Mouse (Mus musculus): Measurements from ENCODE around the gene Rhoj. TPM values are rescaled to one million over a fixed set of nuclear protein-coding genes. Genes with fewer than 3 reads are reported as not detected.

Rhoj gene
- polyA plus RNA-seq, 1 experiment from 2014 or later, result 32.7 TPM

- no peaks in the 10 kb centered on the region for H3K27me3 ChIP-seq (ENCODE audit: control insufficient read depth, insufficient read depth, low read length)
- no peak overlapping the region for H3K4me3 ChIP-seq (ENCODE audit: low read depth, low read length)
- no peaks in the 10 kb centered on the region for H3K9me3 ChIP-seq (ENCODE audit: control insufficient read depth, low read length)
- no peak for ATAC-seq (ENCODE audit: insufficient number of reproducible peaks, low FRiP score, low TSS enrichment, low read depth)
- DNase-seq (ENCODE audit: low spot score), result no peak
- no peak overlapping the region for H3K27ac ChIP-seq (replicated peaks; ENCODE audit: low read depth, low read length)
- WGBS, result 45% methylated on average over 6 of the region's 6 CpGs
- H3K4me1 ChIP-seq (ENCODE audit: control insufficient read depth, insufficient read depth, low read length), result no peaks in the 10 kb centered on the region
- H3K36me3 ChIP-seq (ENCODE audit: control insufficient read depth, insufficient read depth, low read length), result no peaks in the 10 kb centered on the region
- no peak overlapping the region for H3K4me2 ChIP-seq (ENCODE audit: low read depth, severe bottlenecking)
- H3K9ac ChIP-seq (ENCODE audit: low read length), result no peak overlapping the region
Observed at GRCm38 (mm10) chr12:75352410-75352809, 44.3 kb downstream of the Rhoj start.

GRCm38 (mm10) chr12:75354354-75354753 lies 46.2 kb downstream of the Rhoj start:
- Histone ChIP-seq H3K4me2 (ENCODE audit: low read depth, severe bottlenecking) (no peak overlapping the region), H3K9me3 (ENCODE audit: control insufficient read depth, low read length) (no peaks in the 10 kb centered on the region), H3K4me1 (ENCODE audit: control insufficient read depth, insufficient read depth, low read length) (no peaks in the 10 kb centered on the region), H3K36me3 (ENCODE audit: control insufficient read depth, insufficient read depth, low read length) (no peaks in the 10 kb centered on the region), H3K4me3 (ENCODE audit: low read depth, low read length) (no peak overlapping the region), H3K27ac (replicated peaks; ENCODE audit: low read depth, low read length) (no peak overlapping the region), H3K9ac (ENCODE audit: low read length) (no peak overlapping the region), H3K27me3 (ENCODE audit: control insufficient read depth, insufficient read depth, low read length) (no peaks in the 10 kb centered on the region)
- DNase-seq (ENCODE audit: low spot score) (no peak), ATAC-seq (ENCODE audit: insufficient number of reproducible peaks, low FRiP score, low TSS enrichment, low read depth) (no peak)
- 88% methylated on average over 7 of the region's 7 CpGs for WGBS

GRCm38 (mm10) chr12:75357781-75358180 lies 49.7 kb downstream of the Rhoj start:
- no peak overlapping the region for H3K4me2 ChIP-seq (ENCODE audit: low read depth, severe bottlenecking)
- WGBS, result 90% methylated on average over 4 of the region's 4 CpGs
- DNase-seq (ENCODE audit: low spot score), result no peak
- no peaks in the 10 kb centered on the region for H3K9me3 ChIP-seq (ENCODE audit: control insufficient read depth, low read length)
- no peaks in the 10 kb centered on the region for H3K27me3 ChIP-seq (ENCODE audit: control insufficient read depth, insufficient read depth, low read length)
- no peaks in the 10 kb centered on the region for H3K36me3 ChIP-seq (ENCODE audit: control insufficient read depth, insufficient read depth, low read length)
- H3K4me1 ChIP-seq (ENCODE audit: control insufficient read depth, insufficient read depth, low read length), result no peaks in the 10 kb centered on the region
- ATAC-seq (ENCODE audit: insufficient number of reproducible peaks, low FRiP score, low TSS enrichment, low read depth), result no peak
- no peak overlapping the region for H3K4me3 ChIP-seq (ENCODE audit: low read depth, low read length)
- H3K9ac ChIP-seq (ENCODE audit: low read length), result no peak overlapping the region
- no peak overlapping the region for H3K27ac ChIP-seq (replicated peaks; ENCODE audit: low read depth, low read length)

- Histone ChIP-seq H3K9ac (ENCODE audit: low read length) (no peak overlapping the region), H3K36me3 (ENCODE audit: control insufficient read depth, insufficient read depth, low read length) (no peaks in the 10 kb centered on the region), H3K4me2 (ENCODE audit: low read depth, severe bottlenecking) (no peak overlapping the region), H3K4me1 (ENCODE audit: control insufficient read depth, insufficient read depth, low read length) (no peaks in the 10 kb centered on the region), H3K27me3 (ENCODE audit: control insufficient read depth, insufficient read depth, low read length) (no peaks in the 10 kb centered on the region), H3K4me3 (ENCODE audit: low read depth, low read length) (no peak overlapping the region), H3K9me3 (ENCODE audit: control insufficient read depth, low read length) (no peaks in the 10 kb centered on the region), H3K27ac (replicated peaks; ENCODE audit: low read depth, low read length) (no peak overlapping the region)
- DNase-seq (ENCODE audit: low spot score), result no peak
- 94% methylated on average over 4 of the region's 4 CpGs for whole genome bisulfite sequencing
- no peak for ATAC-seq (ENCODE audit: insufficient number of reproducible peaks, low FRiP score, low TSS enrichment, low read depth)
Observed at GRCm38 (mm10) chr12:75358714-75359113, 50.6 kb downstream of the Rhoj start.

- Histone ChIP-seq H3K27ac (replicated peaks; ENCODE audit: low read depth, low read length) (no peak overlapping the region), H3K4me1 (ENCODE audit: control insufficient read depth, insufficient read depth, low read length) (no peaks in the 10 kb centered on the region), H3K9ac (ENCODE audit: low read length) (no peak overlapping the region), H3K4me3 (ENCODE audit: low read depth, low read length) (no peak overlapping the region), H3K27me3 (ENCODE audit: control insufficient read depth, insufficient read depth, low read length) (no peaks in the 10 kb centered on the region), H3K36me3 (ENCODE audit: control insufficient read depth, insufficient read depth, low read length) (no peaks in the 10 kb centered on the region), H3K4me2 (ENCODE audit: low read depth, severe bottlenecking) (no peak overlapping the region), H3K9me3 (ENCODE audit: control insufficient read depth, low read length) (no peaks in the 10 kb centered on the region)
- ATAC-seq (ENCODE audit: insufficient number of reproducible peaks, low FRiP score, low TSS enrichment, low read depth) (no peak), DNase-seq (ENCODE audit: low spot score) (no peak)
- WGBS, result 58% methylated on average over 2 of the region's 2 CpGs
Observed at GRCm38 (mm10) chr12:75359500-75359899, 51.4 kb downstream of the Rhoj start.

GRCm38 (mm10) chr12:75359921-75360482 lies 51.9 kb downstream of the Rhoj start:
- ATAC-seq (ENCODE audit: insufficient number of reproducible peaks, low FRiP score, low TSS enrichment, low read depth), result no peak
- no peak for DNase-seq (ENCODE audit: low spot score)

GRCm38 (mm10) chr12:75362456-75362855 lies 54.3 kb downstream of the Rhoj start:
- WGBS, result 90% methylated on average over 16 of the region's 16 CpGs
- DNase-seq (ENCODE audit: low spot score) (no peak), ATAC-seq (ENCODE audit: insufficient number of reproducible peaks, low FRiP score, low TSS enrichment, low read depth) (no peak)
- Histone ChIP-seq H3K27ac (replicated peaks; ENCODE audit: low read depth, low read length) (no peak overlapping the region), H3K4me3 (ENCODE audit: low read depth, low read length) (no peak overlapping the region), H3K36me3 (ENCODE audit: control insufficient read depth, insufficient read depth, low read length) (no peaks in the 10 kb centered on the region), H3K27me3 (ENCODE audit: control insufficient read depth, insufficient read depth, low read length) (no peaks in the 10 kb centered on the region), H3K4me2 (ENCODE audit: low read depth, severe bottlenecking) (no peak overlapping the region), H3K9ac (ENCODE audit: low read length) (no peak overlapping the region), H3K4me1 (ENCODE audit: control insufficient read depth, insufficient read depth, low read length) (no peaks in the 10 kb centered on the region), H3K9me3 (ENCODE audit: control insufficient read depth, low read length) (no peaks in the 10 kb centered on the region)

More at GRCm38 (mm10) chr12:75359921-75360482, 51.9 kb downstream of the Rhoj start:
- Histone ChIP-seq H3K9me3 (ENCODE audit: control insufficient read depth, low read length) (no peaks in the 10 kb centered on the region), H3K4me1 (ENCODE audit: control insufficient read depth, insufficient read depth, low read length) (no peaks in the 10 kb centered on the region), H3K4me3 (ENCODE audit: low read depth, low read length) (no peak overlapping the region), H3K9ac (ENCODE audit: low read length) (no peak overlapping the region), H3K4me2 (ENCODE audit: low read depth, severe bottlenecking) (no peak overlapping the region), H3K27ac (replicated peaks; ENCODE audit: low read depth, low read length) (no peak overlapping the region), H3K27me3 (ENCODE audit: control insufficient read depth, insufficient read depth, low read length) (no peaks in the 10 kb centered on the region), H3K36me3 (ENCODE audit: control insufficient read depth, insufficient read depth, low read length) (no peaks in the 10 kb centered on the region)
- 70% methylated on average over 5 of the region's 5 CpGs for whole genome bisulfite sequencing

- H3K27ac ChIP-seq (replicated peaks; ENCODE audit: low read depth, low read length), result no peak overlapping the region
- H3K27me3 ChIP-seq (ENCODE audit: control insufficient read depth, insufficient read depth, low read length), result no peaks in the 10 kb centered on the region
- H3K4me3 ChIP-seq (ENCODE audit: low read depth, low read length), result no peak overlapping the region
- H3K9ac ChIP-seq (ENCODE audit: low read length), result no peak overlapping the region
- no peaks in the 10 kb centered on the region for H3K36me3 ChIP-seq (ENCODE audit: control insufficient read depth, insufficient read depth, low read length)
- H3K4me2 ChIP-seq (ENCODE audit: low read depth, severe bottlenecking), result no peak overlapping the region
- no peaks in the 10 kb centered on the region for H3K9me3 ChIP-seq (ENCODE audit: control insufficient read depth, low read length)
- DNase-seq (ENCODE audit: low spot score), result no peak
- no peak for ATAC-seq (ENCODE audit: insufficient number of reproducible peaks, low FRiP score, low TSS enrichment, low read depth)
- WGBS, result 90% methylated on average over 4 of the region's 4 CpGs
- H3K4me1 ChIP-seq (ENCODE audit: control insufficient read depth, insufficient read depth, low read length), result no peaks in the 10 kb centered on the region
Observed at GRCm38 (mm10) chr12:75364416-75364815, 56.3 kb downstream of the Rhoj start.

- 89% methylated on average over 14 of the region's 14 CpGs for WGBS
- Histone ChIP-seq H3K27ac (replicated peaks; ENCODE audit: low read depth, low read length) (no peak overlapping the region), H3K27me3 (ENCODE audit: control insufficient read depth, insufficient read depth, low read length) (no peaks in the 10 kb centered on the region), H3K9me3 (ENCODE audit: control insufficient read depth, low read length) (no peaks in the 10 kb centered on the region), H3K4me2 (ENCODE audit: low read depth, severe bottlenecking) (no peak overlapping the region), H3K36me3 (ENCODE audit: control insufficient read depth, insufficient read depth, low read length) (no peaks in the 10 kb centered on the region), H3K4me3 (ENCODE audit: low read depth, low read length) (no peak overlapping the region), H3K4me1 (ENCODE audit: control insufficient read depth, insufficient read depth, low read length) (no peaks in the 10 kb centered on the region), H3K9ac (ENCODE audit: low read length) (no peak overlapping the region)
- DNase-seq (ENCODE audit: low spot score), result no peak
- no peak for ATAC-seq (ENCODE audit: insufficient number of reproducible peaks, low FRiP score, low TSS enrichment, low read depth)
Observed at GRCm38 (mm10) chr12:75365621-75366124, 57.6 kb downstream of the Rhoj start.
